In genomic region chr10:80155277-80155676, GRCm38 (mm10) we compare ENCODE assay signal across 7 mouse cellular contexts. TPM values are rescaled to one million over a fixed set of nuclear protein-coding genes. Genes with fewer than 3 reads are reported as not detected.
DNase-seq lines count a peak whose midpoint lies in the region; ATAC-seq and TF ChIP-seq lines count a peak whose summit lies in the region.

No protein-coding gene starts in this region.

- no peak for TF ChIP-seq CTCF in layer of hippocampus, adult 2 months (conservative IDR thresholded peaks at IDR 0.05)
- TF ChIP-seq CTCF in midbrain, postnatal 0 days (IDR thresholded peaks at IDR 0.05) = no peak

- no peaks in the 10 kb centered on the region for H3K9me3 ChIP-seq in embryonic facial prominence, embryonic 11.5 days (replicated peaks; ENCODE audit: control insufficient read depth, low read length)
- H3K9me3 ChIP-seq in hindbrain, embryonic 14.5 days (ENCODE audit: control insufficient read depth, low read length) = no peaks in the 10 kb centered on the region
- H3K9me3 ChIP-seq in midbrain, postnatal 0 days (ENCODE audit: low read length) = no peaks in the 10 kb centered on the region

- no peaks in the 10 kb centered on the region for H3K27me3 ChIP-seq in embryonic facial prominence, embryonic 11.5 days (ENCODE audit: control insufficient read depth, insufficient read depth, low read length)
- no peaks in the 10 kb centered on the region for H3K27me3 ChIP-seq in hindbrain, embryonic 14.5 days (ENCODE audit: control insufficient read depth, insufficient read depth, low read length)
- no peaks in the 10 kb centered on the region for H3K27me3 ChIP-seq in midbrain, postnatal 0 days (ENCODE audit: insufficient read depth, low read length)

- DNase-seq in layer of hippocampus, adult 2 months (ENCODE audit: low spot score in 2 of 2) = no peak
- no peak for DNase-seq in layer of hippocampus, postnatal 25 days (ENCODE audit: extremely low spot score in 1 of 2, low spot score in 1 of 2)
- no peak for DNase-seq in embryonic facial prominence, embryonic 11.5 days (ENCODE audit: low spot score)
- DNase-seq in hindbrain, embryonic 14.5 days (ENCODE audit: low spot score) = no peak
- DNase-seq in midbrain, postnatal 0 days (ENCODE audit: low spot score) = no peak
- DNase-seq in retina, postnatal 1 day = no peak
- no peak for DNase-seq in thymus, postnatal 4 days

- no peak for ATAC-seq in embryonic facial prominence, embryonic 11.5 days (replicated peaks; ENCODE audit: insufficient number of reproducible peaks, low FRiP score, low TSS enrichment, low read depth)
- no peak for ATAC-seq in hindbrain, embryonic 14.5 days (ENCODE audit: low FRiP score)
- ATAC-seq in midbrain, postnatal 0 days (ENCODE audit: low FRiP score) = no peak

- no peak overlapping the region for H3K4me2 ChIP-seq in embryonic facial prominence, embryonic 11.5 days (ENCODE audit: low read depth, low read length)
- no peak overlapping the region for H3K4me2 ChIP-seq in hindbrain, embryonic 14.5 days (replicated peaks)
- no peak overlapping the region for H3K4me2 ChIP-seq in midbrain, postnatal 0 days (ENCODE audit: low read depth, low read length, poor library complexity, severe bottlenecking)

- H3K4me1 ChIP-seq in embryonic facial prominence, embryonic 11.5 days (ENCODE audit: control insufficient read depth, insufficient read depth, low read length) = peaks cover 30% of the 10 kb centered on the region
- peaks cover 37% of the 10 kb centered on the region for H3K4me1 ChIP-seq in hindbrain, embryonic 14.5 days (replicated peaks; ENCODE audit: control insufficient read depth, insufficient read depth, low read length)
- H3K4me1 ChIP-seq in midbrain, postnatal 0 days (ENCODE audit: insufficient read depth, low read length) = peaks cover 24% of the 10 kb centered on the region

- peak overlapping the region; percentile 5; the same call in 1 of the 2 replicates for H3K9ac ChIP-seq in embryonic facial prominence, embryonic 11.5 days (replicated peaks; ENCODE audit: low read length)
- 0 out of 2 replicates have a peak overlapping the region, but pooled peaks have one; percentile 14 for H3K9ac ChIP-seq in hindbrain, embryonic 14.5 days
- H3K9ac ChIP-seq in midbrain, postnatal 0 days (replicated peaks; ENCODE audit: low read length, poor library complexity, severe bottlenecking) = no peak overlapping the region

- no peak overlapping the region for H3K4me3 ChIP-seq in layer of hippocampus, adult 2 months
- H3K4me3 ChIP-seq in embryonic facial prominence, embryonic 11.5 days (ENCODE audit: low read depth, low read length) = no peak overlapping the region
- H3K4me3 ChIP-seq in hindbrain, embryonic 14.5 days (replicated peaks; ENCODE audit: low read length) = no peak overlapping the region
- H3K4me3 ChIP-seq in midbrain, postnatal 0 days (ENCODE audit: low read depth, low read length) = no peak overlapping the region

- H3K36me3 ChIP-seq in embryonic facial prominence, embryonic 11.5 days (replicated peaks; ENCODE audit: control insufficient read depth, insufficient read depth, low read depth, low read length) = peaks cover 48% of the 10 kb centered on the region
- H3K36me3 ChIP-seq in hindbrain, embryonic 14.5 days (replicated peaks; ENCODE audit: control insufficient read depth, insufficient read depth) = peaks cover 73% of the 10 kb centered on the region
- H3K36me3 ChIP-seq in midbrain, postnatal 0 days (ENCODE audit: insufficient read depth, low read length) = peaks cover 51% of the 10 kb centered on the region

- H3K27ac ChIP-seq in layer of hippocampus, adult 2 months = peak overlapping the region; percentile 97
- no peak overlapping the region for H3K27ac ChIP-seq in embryonic facial prominence, embryonic 11.5 days (replicated peaks; ENCODE audit: low read depth, low read length)
- H3K27ac ChIP-seq in hindbrain, embryonic 14.5 days = 0 out of 2 replicates have a peak overlapping the region, but pooled peaks have one; percentile 28
- H3K27ac ChIP-seq in midbrain, postnatal 0 days (ENCODE audit: low read depth, low read length) = peak overlapping the region; percentile 51

- 18% methylated on average over 1 of the region's 1 CpGs for WGBS in embryonic facial prominence, embryonic 11.5 days
- 46% methylated on average over 1 of the region's 1 CpGs for WGBS in hindbrain, embryonic 14.5 days
- 27% methylated on average over 1 of the region's 1 CpGs for WGBS in midbrain, postnatal 0 days

RNA-seq across cellular contexts. Expression of gene Midn, which starts 7.2 kb away (rescaled TPM):
- 10 to 100 TPM; 53.1 to 54.5 TPM for total RNA-seq in layer of hippocampus, adult 2 months (2021)
- total RNA-seq in layer of hippocampus, postnatal 25 days (2021) = 10 to 100 TPM; 61.4 to 82.4 TPM
- polyA plus RNA-seq in embryonic facial prominence, embryonic 11.5 days (2014; fragmentation: Nextera tagmentation; extraction: Ambion mirVana) = 60.3 and 62.1 TPM in 2 replicates
- polyA plus RNA-seq in hindbrain, embryonic 14.5 days (2014; fragmentation: Nextera tagmentation; extraction: Ambion mirVana) = 44.1 and 54.4 TPM in 2 replicates
- 114 and 143 TPM in 2 replicates for total RNA-seq in midbrain, postnatal 0 days (2014; rRNA removed)
- 16.3 and 17.2 TPM in 2 replicates for polyA plus RNA-seq in midbrain, postnatal 0 days (2015; fragmentation: Nextera tagmentation; extraction: Ambion mirVana)

RNA-seq across cellular contexts. Expression of gene Cirbp, which starts 10.5 kb away (rescaled TPM):
- total RNA-seq in layer of hippocampus, adult 2 months (2021) = 100 to 1,000 TPM in 1 of 2 experiments, 10 to 100 TPM in 1; 88.3 to 103 TPM
- 10 to 100 TPM; 69.5 to 97.5 TPM for total RNA-seq in layer of hippocampus, postnatal 25 days (2021)
- polyA plus RNA-seq in embryonic facial prominence, embryonic 11.5 days (2014; fragmentation: Nextera tagmentation; extraction: Ambion mirVana) = 74.0 and 77.8 TPM in 2 replicates
- polyA plus RNA-seq in hindbrain, embryonic 14.5 days (2014; fragmentation: Nextera tagmentation; extraction: Ambion mirVana) = 203 and 252 TPM in 2 replicates
- total RNA-seq in midbrain, postnatal 0 days (2014; rRNA removed) = 315 and 337 TPM in 2 replicates
- polyA plus RNA-seq in midbrain, postnatal 0 days (2015; fragmentation: Nextera tagmentation; extraction: Ambion mirVana) = 760 and 829 TPM in 2 replicates

RNA-seq across cellular contexts. Expression of gene Cbarp, which starts 14.6 kb away (rescaled TPM):
- total RNA-seq in layer of hippocampus, adult 2 months (2021) = 100 to 1,000 TPM; 331 to 341 TPM
- 100 to 1,000 TPM; 399 to 401 TPM for total RNA-seq in layer of hippocampus, postnatal 25 days (2021)
- polyA plus RNA-seq in embryonic facial prominence, embryonic 11.5 days (2014; fragmentation: Nextera tagmentation; extraction: Ambion mirVana) = 6.8 and 9.0 TPM in 2 replicates
- 93.4 and 96.4 TPM in 2 replicates for polyA plus RNA-seq in hindbrain, embryonic 14.5 days (2014; fragmentation: Nextera tagmentation; extraction: Ambion mirVana)
- total RNA-seq in midbrain, postnatal 0 days (2014; rRNA removed) = 273 and 276 TPM in 2 replicates
- polyA plus RNA-seq in midbrain, postnatal 0 days (2015; fragmentation: Nextera tagmentation; extraction: Ambion mirVana) = 120 and 121 TPM in 2 replicates

RNA-seq across cellular contexts. Expression of gene Atp5d, which starts 16.8 kb away (rescaled TPM):
- total RNA-seq in layer of hippocampus, adult 2 months (2021) = 100 to 1,000 TPM; 332 to 344 TPM
- total RNA-seq in layer of hippocampus, postnatal 25 days (2021) = 100 to 1,000 TPM; 338 to 391 TPM
- polyA plus RNA-seq in embryonic facial prominence, embryonic 11.5 days (2014; fragmentation: Nextera tagmentation; extraction: Ambion mirVana) = 360 and 371 TPM in 2 replicates
- 469 and 505 TPM in 2 replicates for polyA plus RNA-seq in hindbrain, embryonic 14.5 days (2014; fragmentation: Nextera tagmentation; extraction: Ambion mirVana)
- 231 and 259 TPM in 2 replicates for total RNA-seq in midbrain, postnatal 0 days (2014; rRNA removed)
- polyA plus RNA-seq in midbrain, postnatal 0 days (2015; fragmentation: Nextera tagmentation; extraction: Ambion mirVana) = 607 and 661 TPM in 2 replicates

RNA-seq across cellular contexts. Expression of gene 1600002K03Rik, which starts 17.5 kb away (rescaled TPM):
- 1 to 10 TPM; 7.0 to 7.4 TPM for total RNA-seq in layer of hippocampus, adult 2 months (2021)
- total RNA-seq in layer of hippocampus, postnatal 25 days (2021) = 1 to 10 TPM; 5.8 to 6.2 TPM
- polyA plus RNA-seq in embryonic facial prominence, embryonic 11.5 days (2014; fragmentation: Nextera tagmentation; extraction: Ambion mirVana) = 6.0 and 6.8 TPM in 2 replicates
- polyA plus RNA-seq in hindbrain, embryonic 14.5 days (2014; fragmentation: Nextera tagmentation; extraction: Ambion mirVana) = 7.0 and 7.7 TPM in 2 replicates
- total RNA-seq in midbrain, postnatal 0 days (2014; rRNA removed) = 2.3 and 2.8 TPM in 2 replicates
- 4.1 and 5.3 TPM in 2 replicates for polyA plus RNA-seq in midbrain, postnatal 0 days (2015; fragmentation: Nextera tagmentation; extraction: Ambion mirVana)
